ENCODE assay signal across 13 mouse cellular contexts in the genomic region with DNA sequence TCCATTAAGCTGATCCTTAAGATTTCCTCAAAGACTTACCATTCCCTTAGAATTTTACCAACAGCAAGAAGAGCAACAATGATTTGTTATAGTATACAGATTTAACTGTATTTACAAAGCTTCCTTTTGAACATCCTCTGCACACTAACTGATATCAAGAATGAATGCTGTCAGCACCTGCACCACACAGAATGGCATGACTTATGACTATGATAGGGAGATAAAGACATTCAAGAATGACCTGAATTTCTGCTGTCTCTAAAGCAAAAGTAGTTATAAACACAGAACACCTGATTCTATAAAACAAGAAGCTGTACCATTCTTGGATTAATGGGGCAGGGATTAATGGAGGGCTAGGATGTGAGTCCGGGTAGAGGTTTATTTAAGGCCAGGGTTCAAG. TPM values are rescaled to one million over a fixed set of nuclear protein-coding genes. Genes with fewer than 3 reads are reported as not detected.
DNase-seq lines count a peak whose midpoint lies in the region; ATAC-seq and TF ChIP-seq lines count a peak whose summit lies in the region.
"Had no signal": no experiment of that assay in that cellular context is flagged by ENCODE, and none has a peak within 500 bp of the region (broad histone marks: within the 10 kb centered on the region; RNA-seq: fewer than 3 reads in every experiment).

No protein-coding gene starts in this region.

- peaks cover 16% of the 10 kb centered on the region for H3K4me1 ChIP-seq in forebrain, embryonic 13.5 days
- H3K4me1 ChIP-seq in forebrain, embryonic 12.5 days, result 0 out of 2 replicates have a peak, but pooled peaks cover 3% of the 10 kb centered on the region
- H3K4me1 ChIP-seq in hindbrain, embryonic 14.5 days (replicated peaks; ENCODE audit: control insufficient read depth, insufficient read depth, low read length), result peaks cover 10% of the 10 kb centered on the region
- H3K4me1 ChIP-seq in hindbrain, postnatal 0 days (ENCODE audit: insufficient read depth, low read length), result peaks cover 4% of the 10 kb centered on the region; the same call in 1 of the 2 replicates
- peaks cover 11% of the 10 kb centered on the region for H3K4me1 ChIP-seq in thymus, adult 2 months (replicated peaks; ENCODE audit: control insufficient read depth, insufficient read depth, low read length)
- peaks cover 8% of the 10 kb centered on the region for H3K4me1 ChIP-seq in liver, embryonic 11.5 days (replicated peaks; ENCODE audit: control insufficient read depth, insufficient read depth, low read length)

- peaks cover 3% of the 10 kb centered on the region; the same call in 1 of the 2 replicates for H3K36me3 ChIP-seq in forebrain, embryonic 13.5 days (ENCODE audit: poor library complexity, severe bottlenecking)
- peaks cover 1% of the 10 kb centered on the region; the same call in 1 of the 2 replicates for H3K36me3 ChIP-seq in forebrain, embryonic 12.5 days (replicated peaks)
- no peaks in the 10 kb centered on the region for H3K36me3 ChIP-seq in hindbrain, embryonic 14.5 days (replicated peaks; ENCODE audit: control insufficient read depth, insufficient read depth)
- H3K36me3 ChIP-seq in hindbrain, postnatal 0 days (ENCODE audit: insufficient read depth, low read length), result no peaks in the 10 kb centered on the region
- H3K36me3 ChIP-seq in thymus, adult 2 months (ENCODE audit: control insufficient read depth, insufficient read depth, low read length), result peaks cover 6% of the 10 kb centered on the region
- no peaks in the 10 kb centered on the region; the same call in 1 of the 2 replicates for H3K36me3 ChIP-seq in liver, embryonic 11.5 days (ENCODE audit: control insufficient read depth, insufficient read depth, low read length)
- H3K36me3 ChIP-seq: intestine, embryonic 15.5 days; liver, embryonic 13.5 days; midbrain, embryonic 12.5 days had no signal

- ATAC-seq in forebrain, embryonic 13.5 days, result no peak
- no peak for ATAC-seq in forebrain, embryonic 12.5 days (ENCODE audit: low FRiP score)
- no peak for ATAC-seq in hindbrain, embryonic 14.5 days (ENCODE audit: low FRiP score)
- no peak for ATAC-seq in hindbrain, postnatal 0 days
- no peak for ATAC-seq in liver, embryonic 11.5 days (replicated peaks; ENCODE audit: low FRiP score)

- no peak for TF ChIP-seq POLR2A in thymus, adult 2 months (IDR thresholded peaks at IDR 0.05; ENCODE audit: control insufficient read depth, extremely low read depth, insufficient read depth, low read length, poor library complexity)

- DNase-seq in hindbrain, embryonic 14.5 days (ENCODE audit: low spot score), result no peak
- no peak for DNase-seq in hindbrain, postnatal 0 days (ENCODE audit: low spot score)
- DNase-seq in thymus, adult 2 months, result peak; percentile 18
- no peak for DNase-seq in thymus, postnatal 4 days
- peak; percentile 30 for DNase-seq in thymus, postnatal 25 days
- no peak for DNase-seq in liver, embryonic 11.5 days (ENCODE audit: low spot score)
- DNase-seq: adrenal gland, postnatal 25 days; liver, embryonic 13.5 days; right cerebral cortex, postnatal 25 days had no signal

- no peaks in the 10 kb centered on the region for H3K9me3 ChIP-seq in forebrain, embryonic 13.5 days (replicated peaks)
- H3K9me3 ChIP-seq in forebrain, embryonic 12.5 days, result no peaks in the 10 kb centered on the region
- H3K9me3 ChIP-seq in hindbrain, embryonic 14.5 days (ENCODE audit: control insufficient read depth, low read length), result no peaks in the 10 kb centered on the region
- no peaks in the 10 kb centered on the region for H3K9me3 ChIP-seq in hindbrain, postnatal 0 days (ENCODE audit: low read length)
- H3K9me3 ChIP-seq in liver, embryonic 11.5 days (ENCODE audit: control insufficient read depth, low read length), result no peaks in the 10 kb centered on the region
- H3K9me3 ChIP-seq: intestine, embryonic 15.5 days; liver, embryonic 13.5 days; midbrain, embryonic 12.5 days had no signal

- WGBS in forebrain, embryonic 13.5 days, result 83% methylated on average over 1 of the region's 1 CpGs
- 68% methylated on average over 1 of the region's 1 CpGs for WGBS in forebrain, embryonic 12.5 days
- 89% methylated on average over 1 of the region's 1 CpGs for WGBS in hindbrain, embryonic 14.5 days
- 78% methylated on average over 1 of the region's 1 CpGs for WGBS in hindbrain, postnatal 0 days
- WGBS in thymus, adult 2 months, result 83% methylated on average over 1 of the region's 1 CpGs
- 65% methylated on average over 1 of the region's 1 CpGs for WGBS in liver, embryonic 11.5 days

- peak overlapping the region; percentile 37 for H3K27ac ChIP-seq in forebrain, embryonic 13.5 days
- H3K27ac ChIP-seq in forebrain, embryonic 12.5 days, result no peak overlapping the region
- peak overlapping the region; percentile 68 for H3K27ac ChIP-seq in hindbrain, embryonic 14.5 days
- H3K27ac ChIP-seq in hindbrain, postnatal 0 days, result no peak overlapping the region
- H3K27ac ChIP-seq in thymus, adult 2 months (ENCODE audit: control insufficient read depth, insufficient read depth, low read length), result peak overlapping the region; percentile 33; the same call in 1 of the 2 replicates
- no peak overlapping the region for H3K27ac ChIP-seq in liver, embryonic 11.5 days (ENCODE audit: low read depth, low read length)
- H3K27ac ChIP-seq: intestine, embryonic 15.5 days; liver, embryonic 13.5 days; midbrain, embryonic 12.5 days had no signal

- no peaks in the 10 kb centered on the region for H3K27me3 ChIP-seq in forebrain, embryonic 13.5 days
- H3K27me3 ChIP-seq in forebrain, embryonic 12.5 days, result no peaks in the 10 kb centered on the region
- no peaks in the 10 kb centered on the region for H3K27me3 ChIP-seq in hindbrain, embryonic 14.5 days (ENCODE audit: control insufficient read depth, insufficient read depth, low read length)
- H3K27me3 ChIP-seq in hindbrain, postnatal 0 days (ENCODE audit: insufficient read depth, low read length), result no peaks in the 10 kb centered on the region
- H3K27me3 ChIP-seq in thymus, adult 2 months (ENCODE audit: control insufficient read depth, insufficient read depth, low read length), result no peaks in the 10 kb centered on the region
- H3K27me3 ChIP-seq in liver, embryonic 11.5 days (replicated peaks; ENCODE audit: control insufficient read depth, insufficient read depth, low read length), result no peaks in the 10 kb centered on the region
- H3K27me3 ChIP-seq: intestine, embryonic 15.5 days; liver, embryonic 13.5 days; midbrain, embryonic 12.5 days had no signal

- no peak for TF ChIP-seq CTCF in hindbrain, postnatal 0 days (IDR thresholded peaks at IDR 0.05; ENCODE audit: low read depth)
- TF ChIP-seq CTCF in thymus, adult 2 months (IDR thresholded peaks at IDR 0.05; ENCODE audit: borderline replicate concordance, control insufficient read depth, extremely low read depth, insufficient read depth, low read length, poor library complexity), result no peak

- H3K4me3 ChIP-seq in forebrain, embryonic 13.5 days, result no peak overlapping the region
- no peak overlapping the region for H3K4me3 ChIP-seq in forebrain, embryonic 12.5 days (replicated peaks)
- no peak overlapping the region for H3K4me3 ChIP-seq in hindbrain, embryonic 14.5 days (replicated peaks; ENCODE audit: low read length)
- H3K4me3 ChIP-seq in hindbrain, postnatal 0 days (ENCODE audit: low read length), result no peak overlapping the region
- no peak overlapping the region for H3K4me3 ChIP-seq in thymus, adult 2 months (ENCODE audit: control insufficient read depth, insufficient read depth, low read length)
- H3K4me3 ChIP-seq in liver, embryonic 11.5 days (ENCODE audit: low read depth, low read length), result no peak overlapping the region
- H3K4me3 ChIP-seq: intestine, embryonic 15.5 days; liver, embryonic 13.5 days; midbrain, embryonic 12.5 days had no signal

- no peak overlapping the region for H3K4me2 ChIP-seq in forebrain, embryonic 13.5 days
- H3K4me2 ChIP-seq in forebrain, embryonic 12.5 days, result no peak overlapping the region
- H3K4me2 ChIP-seq in hindbrain, embryonic 14.5 days (replicated peaks), result no peak overlapping the region
- no peak overlapping the region for H3K4me2 ChIP-seq in hindbrain, postnatal 0 days (ENCODE audit: low read depth, low read length)
- H3K4me2 ChIP-seq in liver, embryonic 11.5 days, result no peak overlapping the region
- H3K4me2 ChIP-seq: intestine, embryonic 15.5 days; liver, embryonic 13.5 days; midbrain, embryonic 12.5 days had no signal

- no peak overlapping the region for H3K9ac ChIP-seq in forebrain, embryonic 13.5 days
- no peak overlapping the region for H3K9ac ChIP-seq in forebrain, embryonic 12.5 days
- H3K9ac ChIP-seq in hindbrain, embryonic 14.5 days, result no peak overlapping the region
- H3K9ac ChIP-seq in hindbrain, postnatal 0 days (replicated peaks; ENCODE audit: low read length), result no peak overlapping the region
- H3K9ac ChIP-seq in liver, embryonic 11.5 days (ENCODE audit: low read depth, low read length), result no peak overlapping the region
- H3K9ac ChIP-seq: intestine, embryonic 15.5 days; liver, embryonic 13.5 days; midbrain, embryonic 12.5 days had no signal

RNA-seq across cellular contexts. Expression of a gene that starts 32.2 kb away (rescaled TPM):
- 127 and 131 TPM in 2 replicates for polyA plus RNA-seq in forebrain, embryonic 13.5 days (2015; fragmentation: Nextera tagmentation; extraction: Ambion mirVana)
- 121 and 122 TPM in 2 replicates for polyA plus RNA-seq in forebrain, embryonic 12.5 days (2016; fragmentation: Nextera tagmentation; extraction: Ambion mirVana)
- polyA plus RNA-seq in hindbrain, embryonic 14.5 days (2014; fragmentation: Nextera tagmentation; extraction: Ambion mirVana), result 64.8 and 72.7 TPM in 2 replicates
- 27.2 and 28.4 TPM in 2 replicates for total RNA-seq in hindbrain, postnatal 0 days (2014; rRNA removed)
- 39.6 and 46.8 TPM in 2 replicates for polyA plus RNA-seq in hindbrain, postnatal 0 days (2015; fragmentation: Nextera tagmentation; extraction: Ambion mirVana)
- polyA plus RNA-seq in thymus, adult 2 months (2012; rRNA removed), result 66.1 and 70.5 TPM in 2 replicates
- polyA plus RNA-seq in liver, embryonic 11.5 days (2014; fragmentation: Nextera tagmentation; extraction: Ambion mirVana), result 32.8 and 33.1 TPM in 2 replicates

RNA-seq across cellular contexts. Expression of a gene that starts 46.3 kb away (rescaled TPM):
- polyA plus RNA-seq in forebrain, embryonic 13.5 days (2015; fragmentation: Nextera tagmentation; extraction: Ambion mirVana), result 2.5 and 2.6 TPM in 2 replicates
- polyA plus RNA-seq in forebrain, embryonic 12.5 days (2016; fragmentation: Nextera tagmentation; extraction: Ambion mirVana), result 2.4 TPM in 2 replicates
- 0.92 and 1.0 TPM in 2 replicates for polyA plus RNA-seq in hindbrain, embryonic 14.5 days (2014; fragmentation: Nextera tagmentation; extraction: Ambion mirVana)
- total RNA-seq in hindbrain, postnatal 0 days (2014; rRNA removed), result 0.26 and 0.54 TPM in 2 replicates
- polyA plus RNA-seq in hindbrain, postnatal 0 days (2015; fragmentation: Nextera tagmentation; extraction: Ambion mirVana), result 0.63 and 0.76 TPM in 2 replicates
- polyA plus RNA-seq in thymus, adult 2 months (2012; rRNA removed), result 7.6 and 10.2 TPM in 2 replicates
- 1.3 and 1.5 TPM in 2 replicates for polyA plus RNA-seq in liver, embryonic 11.5 days (2014; fragmentation: Nextera tagmentation; extraction: Ambion mirVana)

Comparison
In these comparisons a context has a peak if more than half of its experiments do, and no peak if none do; other contexts are left out.
1. H3K27ac ChIP-seq: peak in forebrain, embryonic 13.5 days (single experiment), hindbrain, embryonic 14.5 days (single experiment) and thymus, adult 2 months (single experiment); none in forebrain, embryonic 12.5 days (single experiment), hindbrain, postnatal 0 days (single experiment) and liver, embryonic 11.5 days (single experiment).
2. DNase-seq: peak in thymus, adult 2 months (single experiment) and thymus, postnatal 25 days (single experiment); none in hindbrain, embryonic 14.5 days (single experiment), hindbrain, postnatal 0 days (single experiment), thymus, postnatal 4 days (single experiment) and liver, embryonic 11.5 days (single experiment).